Comparison of ENCODE assay signal across 8 mouse cellular contexts in the genomic region with DNA sequence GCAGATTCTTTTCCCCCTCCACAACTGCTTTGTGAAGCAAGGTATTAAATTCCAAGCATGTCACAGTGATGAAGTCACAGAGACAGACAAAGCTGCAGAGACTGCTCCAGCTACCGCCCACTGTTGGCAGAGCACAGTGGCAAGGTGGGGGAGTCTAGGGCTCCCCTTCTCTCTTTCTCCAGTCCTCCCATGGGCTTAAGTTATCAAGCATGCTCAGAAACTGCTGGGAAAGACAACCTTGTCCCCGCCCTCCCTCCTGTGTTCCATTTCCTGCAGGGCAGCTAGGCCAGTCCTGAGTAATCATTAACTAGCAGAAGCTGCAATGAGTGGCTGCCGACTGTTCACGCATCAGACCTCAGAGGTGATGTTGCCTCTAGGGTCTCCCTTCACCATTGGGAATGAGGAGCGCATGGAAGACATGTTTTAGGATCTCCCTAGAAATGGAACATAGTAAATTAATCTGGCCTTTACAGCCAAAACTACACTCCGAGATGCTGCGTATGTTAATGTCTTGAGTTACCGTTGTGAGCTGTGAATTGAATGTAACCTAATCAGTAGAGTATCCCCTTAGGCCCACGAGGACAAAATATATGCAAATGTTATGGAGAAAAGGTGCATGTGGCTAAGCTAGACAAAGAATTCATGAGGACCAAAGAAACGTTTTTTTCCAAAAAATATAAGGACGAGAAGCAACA.
DNase-seq lines count a peak whose midpoint lies in the region; ATAC-seq lines count a peak whose summit lies in the region.

No protein-coding gene starts in this region.

- no peaks in the 10 kb centered on the region for H3K9me3 ChIP-seq in intestine, embryonic 16.5 days (ENCODE audit: control insufficient read depth, low read length)
- no peaks in the 10 kb centered on the region for H3K9me3 ChIP-seq in liver, embryonic 16.5 days (replicated peaks; ENCODE audit: control insufficient read depth, low read length)
- H3K9me3 ChIP-seq in stomach, embryonic 14.5 days (ENCODE audit: control insufficient read depth, low read depth, low read length), result no peaks in the 10 kb centered on the region

- peak overlapping the region; percentile 2 for H3K4me2 ChIP-seq in intestine, embryonic 16.5 days (ENCODE audit: low read depth, low read length)
- H3K4me2 ChIP-seq in liver, embryonic 16.5 days (ENCODE audit: low read depth, low read length), result no peak overlapping the region
- no peak overlapping the region for H3K4me2 ChIP-seq in stomach, embryonic 14.5 days (replicated peaks; ENCODE audit: low read depth, low read length)

- H3K36me3 ChIP-seq in intestine, embryonic 16.5 days (ENCODE audit: control insufficient read depth, insufficient read depth, low read length), result no peaks in the 10 kb centered on the region
- H3K36me3 ChIP-seq in liver, embryonic 16.5 days (ENCODE audit: control insufficient read depth, insufficient read depth), result no peaks in the 10 kb centered on the region
- H3K36me3 ChIP-seq in stomach, embryonic 14.5 days (ENCODE audit: control insufficient read depth, insufficient read depth, low read length), result no peaks in the 10 kb centered on the region

- H3K9ac ChIP-seq in intestine, embryonic 16.5 days (ENCODE audit: low read depth, low read length), result peak overlapping the region; percentile 9; the same call in 1 of the 2 replicates
- no peak overlapping the region for H3K9ac ChIP-seq in liver, embryonic 16.5 days (ENCODE audit: low read depth, low read length)
- no peak overlapping the region for H3K9ac ChIP-seq in stomach, embryonic 14.5 days (replicated peaks; ENCODE audit: low read depth, low read length)

- no peaks in the 10 kb centered on the region for H3K27me3 ChIP-seq in intestine, embryonic 16.5 days (replicated peaks; ENCODE audit: control insufficient read depth, insufficient read depth, low read length)
- H3K27me3 ChIP-seq in liver, embryonic 16.5 days (ENCODE audit: control insufficient read depth, insufficient read depth, low read depth, low read length), result no peaks in the 10 kb centered on the region
- H3K27me3 ChIP-seq in stomach, embryonic 14.5 days (ENCODE audit: control insufficient read depth, insufficient read depth, low read length), result no peaks in the 10 kb centered on the region

- H3K4me1 ChIP-seq in intestine, embryonic 16.5 days (ENCODE audit: control insufficient read depth, insufficient read depth, low read length), result 0 out of 2 replicates have a peak, but pooled peaks cover 6% of the 10 kb centered on the region
- H3K4me1 ChIP-seq in liver, embryonic 16.5 days (ENCODE audit: control insufficient read depth, low read depth, low read length), result no peaks in the 10 kb centered on the region
- peaks cover 6% of the 10 kb centered on the region; the same call in 1 of the 2 replicates for H3K4me1 ChIP-seq in stomach, embryonic 14.5 days (ENCODE audit: control insufficient read depth, insufficient read depth, low read length)

- H3K4me3 ChIP-seq in intestine, embryonic 16.5 days (ENCODE audit: low read length), result no peak overlapping the region
- no peak overlapping the region for H3K4me3 ChIP-seq in liver, embryonic 16.5 days (ENCODE audit: low read depth, low read length)
- no peak overlapping the region for H3K4me3 ChIP-seq in stomach, embryonic 14.5 days (ENCODE audit: low read depth, low read length)

- peak; percentile 80 for DNase-seq in 3T3-L1 (ENCODE audit: low read depth, low spot score)
- peak; percentile 60 for DNase-seq in embryo, embryonic 10.5 days (ENCODE audit: low spot score)
- DNase-seq in thymus, postnatal 25 days, result no peak
- DNase-seq in left cerebral cortex, postnatal 36 days (ENCODE audit: low spot score in 2 of 2), result no peak
- no peak for DNase-seq in right cerebral cortex, adult 18-20 months

- WGBS in intestine, embryonic 16.5 days, result 32% methylated on average over 11 of the region's 11 CpGs
- WGBS in liver, embryonic 16.5 days (ENCODE audit: insufficient replicate concordance), result 55% methylated on average over 11 of the region's 11 CpGs
- WGBS in stomach, embryonic 14.5 days, result 28% methylated on average over 11 of the region's 11 CpGs

- intact Hi-C loops in left cerebral cortex, postnatal 36 days (cut with DNase I), result no loop called here

- peak; percentile 92 for ATAC-seq in intestine, embryonic 16.5 days
- ATAC-seq in liver, embryonic 16.5 days (ENCODE audit: low read depth), result peak; percentile 64
- peak; percentile 95 for ATAC-seq in stomach, embryonic 14.5 days (ENCODE audit: insufficient number of reproducible peaks, insufficient read depth, low FRiP score, low read depth)

- H3K27ac ChIP-seq in intestine, embryonic 16.5 days (ENCODE audit: low read length), result peak overlapping the region; percentile 85
- no peak overlapping the region for H3K27ac ChIP-seq in liver, embryonic 16.5 days (ENCODE audit: low read length)
- H3K27ac ChIP-seq in stomach, embryonic 14.5 days (ENCODE audit: low read length), result peak overlapping the region; percentile 39; the same call in 1 of the 2 replicates

Comparison
In these comparisons a context has a peak if more than half of its experiments do, and no peak if none do; other contexts are left out.
1. DNase-seq: peak in 3T3-L1 (single experiment) and embryo, embryonic 10.5 days (single experiment); none in thymus, postnatal 25 days (single experiment), left cerebral cortex, postnatal 36 days (0 of 2) and right cerebral cortex, adult 18-20 months (single experiment).
2. Peak in every context shown above with its lines, with median percentiles within 50 percentile points of each other: ATAC-seq.